Mouse (Mus musculus) CH12.LX (cell line): ENCODE measurements around the gene Babam2. TPM values are rescaled to one million over a fixed set of nuclear protein-coding genes. Genes with fewer than 3 reads are reported as not detected.

ENCODE experiments used
- DNase-seq: peaks from one replicate; pipeline ENCODE4 v3.0.0-alpha.2; 2013; ENCODE audit errors: extremely low read depth
- H3K27ac ChIP-seq: 2 replicates; pipeline ENCODE4 v1.5.1; 2012; ENCODE audit warnings: low read depth, mild to moderate bottlenecking, control low read depth, moderate library complexity; ENCODE audit not compliant: insufficient read depth
- H3K27me3 ChIP-seq: replicated peaks from 2 replicates; pipeline ENCODE3; 2012; ENCODE audit warnings: inconsistent platforms
- H3K36me3 ChIP-seq, 2 experiments: replicated peaks in 1 of 2; 2 replicates each; pipeline versions ENCODE3 to v1.6.1; 2012; ENCODE audit warnings: inconsistent platforms in 1 of 2, low read length in 1 of 2, mild to moderate bottlenecking in 1 of 2, mixed read lengths in 1 of 2, moderate library complexity in 1 of 2; ENCODE audit not compliant: control insufficient read depth in 1 of 2, insufficient read depth in 1 of 2
- H3K4me1 ChIP-seq, 2 experiments: 2 replicates each; pipeline ENCODE4 v1.6.1; 2012; ENCODE audit warnings: inconsistent platforms in 1 of 2, moderate library complexity in 1 of 2; ENCODE audit not compliant: insufficient read depth in 2 of 2, control insufficient read depth in 1 of 2
- H3K4me2 ChIP-seq: 2 replicates; pipeline ENCODE4 v1.6.1; 2012; ENCODE audit warnings: low read depth, mild to moderate bottlenecking, control low read depth; ENCODE audit not compliant: poor library complexity, insufficient read depth, severe bottlenecking
- H3K4me3 ChIP-seq, 3 experiments: fragments of 150-350 bp in 1 of 3; sonication (generic) in 1 of 3; replicated peaks in 1 of 3; 2 replicates each; pipeline versions ENCODE3 to v1.5.1; 2011 to 2012; ENCODE audit warnings: low read depth in 2 of 3, low read length in 2 of 3, mild to moderate bottlenecking in 2 of 3, moderate library complexity in 2 of 3, control low read depth in 1 of 3, improper control_type of control experiment in 1 of 3, inconsistent platforms in 1 of 3, mixed read lengths in 1 of 3; ENCODE audit not compliant: poor library complexity in 1 of 3
- H3K79me2 ChIP-seq: replicated peaks from 2 replicates; pipeline ENCODE4 v1.6.1; 2012; ENCODE audit warnings: mild to moderate bottlenecking, moderate library complexity; ENCODE audit not compliant: control insufficient read depth, poor library complexity, insufficient read depth, severe bottlenecking; ENCODE audit errors: extremely low read depth
- H3K9ac ChIP-seq: 2 replicates; pipeline ENCODE4 v1.6.1; 2012; ENCODE audit warnings: low read depth, mild to moderate bottlenecking, control low read depth, moderate library complexity; ENCODE audit not compliant: insufficient read depth
- H3K9me3 ChIP-seq: replicated peaks from 2 replicates; pipeline ENCODE3; 2012; ENCODE audit warnings: low read length, inconsistent platforms, mixed read lengths
- E2F4 ChIP-seq: IDR thresholded peaks from 2 replicates; pipeline ENCODE4 v1.6.1; 2011; ENCODE audit warnings: low read depth, low read length, improper control_type of control experiment; ENCODE audit not compliant: insufficient replicate concordance
- ELF1 ChIP-seq: IDR thresholded peaks from 2 replicates; pipeline ENCODE4 v1.6.1; 2014; ENCODE audit warnings: low read depth, mild to moderate bottlenecking, inconsistent platforms, low read length, improper control_type of control experiment
- JUN ChIP-seq: IDR thresholded peaks from 2 replicates; pipeline ENCODE4 v1.6.1; 2011; ENCODE audit warnings: low read depth, mild to moderate bottlenecking, low read length, improper control_type of control experiment, moderate library complexity; ENCODE audit not compliant: insufficient read depth
- MAFK ChIP-seq: IDR thresholded peaks from 2 replicates; pipeline ENCODE4 v1.6.1; 2011; ENCODE audit warnings: low read length, improper control_type of control experiment; ENCODE audit not compliant: insufficient replicate concordance
- MAX ChIP-seq: IDR thresholded peaks from 2 replicates; pipeline ENCODE4 v1.6.1; 2011; ENCODE audit warnings: low read length, improper control_type of control experiment
- MEF2A ChIP-seq: IDR thresholded peaks from 2 replicates; pipeline ENCODE4 v1.6.1; 2014; ENCODE audit warnings: low read depth, mild to moderate bottlenecking, inconsistent platforms, low read length, improper control_type of control experiment, borderline replicate concordance
- NRF1 ChIP-seq: IDR thresholded peaks from 2 replicates; pipeline ENCODE4 v1.6.1; 2014; ENCODE audit warnings: low read depth, mild to moderate bottlenecking, inconsistent platforms, low read length, improper control_type of control experiment, moderate library complexity
- PAX5 ChIP-seq: IDR thresholded peaks from 2 replicates; pipeline ENCODE4 v1.6.1; 2012; ENCODE audit warnings: low read length, inconsistent platforms, mixed read lengths
- POLR2A ChIP-seq: IDR thresholded peaks from 2 replicates; pipeline ENCODE4 v1.6.1; 2011; ENCODE audit warnings: low read depth, mild to moderate bottlenecking, improper control_type of control experiment, low read length
- RCOR1 ChIP-seq: conservative IDR thresholded peaks from 2 replicates; pipeline ENCODE4 v1.6.1; 2012; ENCODE audit warnings: low read depth, mild to moderate bottlenecking, inconsistent platforms, low read length, improper control_type of control experiment
- SIN3A ChIP-seq: IDR thresholded peaks from 2 replicates; pipeline ENCODE4 v1.6.1; 2012; ENCODE audit warnings: low read length, improper control_type of control experiment, inconsistent platforms
- SMC3 ChIP-seq: IDR thresholded peaks from 2 replicates; pipeline ENCODE4 v1.6.1; 2011; ENCODE audit warnings: low read depth, low read length, improper control_type of control experiment
- TBP ChIP-seq: conservative IDR thresholded peaks from 2 replicates; pipeline ENCODE4 v1.6.1; 2011; ENCODE audit warnings: low read depth, low read length, improper control_type of control experiment
- UBTF ChIP-seq: IDR thresholded peaks from 2 replicates; pipeline ENCODE4 v1.6.1; 2012; ENCODE audit warnings: low read depth, mild to moderate bottlenecking, inconsistent platforms, low read length, improper control_type of control experiment, moderate library complexity
- USF1 ChIP-seq: IDR thresholded peaks from 2 replicates; pipeline ENCODE4 v1.6.1; 2014; ENCODE audit warnings: low read depth, mild to moderate bottlenecking, inconsistent platforms, low read length, improper control_type of control experiment
- ZKSCAN1 ChIP-seq: IDR thresholded peaks from 2 replicates; pipeline ENCODE4 v1.6.1; 2012; ENCODE audit warnings: low read depth, inconsistent platforms, low read length, improper control_type of control experiment, borderline replicate concordance
- dilution Hi-C: fragments of 300-500 bp; cut with MboI; formaldehyde crosslinking; loops from 2 replicates; pipeline ENCODE4 v1.14.3; 2020; ENCODE audit warnings: low sequenced_read_pairs; ENCODE audit not compliant: extremely low pct_unique_long_range_greater_than_20kb, extremely low pct_ligation_motif_present
- in situ Hi-C: fragments of 300-500 bp; cut with MboI; formaldehyde crosslinking; loops from 3 replicates; pipeline ENCODE4 v1.14.3; 2019; ENCODE audit warnings: low sequenced_read_pairs, low pct_ligation_motif_present, low pct_unique_long_range_greater_than_20kb, mixed read lengths
- polyA plus RNA-seq: library from polyadenylated mRNA; unstranded; fragments of >175 nt; gene quantifications from 2 replicates; pipeline ENCODE4 v1.2.1, GENCODE M21; 2012; ENCODE audit warnings: low read depth; ENCODE audit not compliant: insufficient read length
- total RNA-seq, 2 experiments: library from RNA; depleted of rRNA; stranded (reverse); fragments of 300-350 nt in 1 of 2; fragments of >200 nt in 1 of 2; gene quantifications; 2 replicates each; pipeline ENCODE4 v1.2.3; 2012 to 2014

The Babam2 gene
- total and polyA plus RNA-seq, 3 experiments: 38.2 to 78.0 (median 39.8) TPM

- no peaks in the 10 kb centered on the region for H3K4me1 ChIP-seq
- no peaks in the 10 kb centered on the region for H3K79me2 ChIP-seq
- no peak overlapping the region for H3K27ac ChIP-seq
- no peak overlapping the region for H3K9ac ChIP-seq
- DNase-seq: no peak
- dilution Hi-C loops (no loop called here), in situ Hi-C loops (no loop called here)
- H3K9me3 ChIP-seq: no peaks in the 10 kb centered on the region
- peaks cover 0 to 2% of the 10 kb centered on the region in 2 experiments for H3K36me3 ChIP-seq
- H3K4me2 ChIP-seq: no peak overlapping the region
- TF ChIP-seq MAFK (no peak), SIN3A (no peak), E2F4 (no peak), PAX5 (no peak), USF1 (no peak), MAX (no peak)
- no peaks in the 10 kb centered on the region for H3K27me3 ChIP-seq
- no peak overlapping the region for H3K4me3 ChIP-seq
These were observed 368.7 kb downstream of the Babam2 start for GRCm38 (mm10) chr5:32066015-32066734.

- no peak for DNase-seq
- TF ChIP-seq USF1 (no peak), ELF1 (no peak), JUN (no peak), UBTF (no peak), ZKSCAN1 (no peak), MEF2A (no peak), NRF1 (no peak), SMC3 (no peak), TBP (no peak), RCOR1 (no peak), POLR2A (no peak), MAFK (no peak)
- TF ChIP-seq, all 38 proteins: peak for 0
- Histone ChIP-seq H3K9ac (no peak overlapping the region), H3K4me1 (no peaks in the 10 kb centered on the region), H3K36me3 (peaks cover 0 to 4% of the 10 kb centered on the region in 2 experiments), H3K4me2 (no peak overlapping the region), H3K4me3 (no peak overlapping the region), H3K27ac (no peak overlapping the region), H3K27me3 (no peaks in the 10 kb centered on the region), H3K79me2 (no peaks in the 10 kb centered on the region), H3K9me3 (no peaks in the 10 kb centered on the region)
- dilution Hi-C loops: no loop called here
- in situ Hi-C loops: no loop called here
These were observed 369.4 kb downstream of the Babam2 start for GRCm38 (mm10) chr5:32066839-32067238.
